Mouse (Mus musculus) neural tube, embryonic 14.5 days (tissue): ENCODE data around the gene B3gat3. TPM values are rescaled to one million over a fixed set of nuclear protein-coding genes. Genes with fewer than 3 reads are reported as not detected.
"Not testable (repeated sequence)": the region's sequence is repeated elsewhere in the genome, so short reads cannot be mapped to it uniquely, and the experiment has no call there.

ENCODE experiments used
- ATAC-seq: fragments of 200-750 bp; cut with Nextera tagmentation; 2 replicates; pipeline ENCODE4 v1.8.0; 2017; ENCODE audit warnings: low read depth, mild to moderate bottlenecking, moderate TSS enrichment, moderate library complexity
- H3K27ac ChIP-seq: fragments of 300-500 bp; sonication (generic); 2 replicates; pipeline ENCODE4 v1.5.1; 2014; ENCODE audit warnings: low read depth, mild to moderate bottlenecking, control low read depth, low read length, moderate library complexity, mixed read lengths
- H3K27me3 ChIP-seq: fragments of 300-500 bp; sonication (generic); 2 replicates; pipeline ENCODE4 v1.6.1; 2014; ENCODE audit warnings: low read length; ENCODE audit not compliant: control insufficient read depth, insufficient read depth
- H3K36me3 ChIP-seq: fragments of 300-500 bp; sonication (generic); 2 replicates; pipeline ENCODE4 v1.6.1; 2014; ENCODE audit warnings: low read length, mixed read lengths; ENCODE audit not compliant: control insufficient read depth, insufficient read depth
- H3K4me1 ChIP-seq: fragments of 300-500 bp; sonication (generic); 2 replicates; pipeline ENCODE4 v1.6.1; 2014; ENCODE audit warnings: low read length; ENCODE audit not compliant: control insufficient read depth, insufficient read depth
- H3K4me2 ChIP-seq: fragments of 300-500 bp; sonication (generic); 2 replicates; pipeline ENCODE4 v1.6.1; 2014; ENCODE audit warnings: mild to moderate bottlenecking, low read depth, low read length, control low read depth
- H3K4me3 ChIP-seq: fragments of 300-500 bp; sonication (generic); 2 replicates; pipeline ENCODE4 v1.5.1; 2014; ENCODE audit warnings: low read depth, low read length, control low read depth, mixed read lengths
- H3K9ac ChIP-seq: fragments of 300-500 bp; sonication (generic); replicated peaks from 2 replicates; pipeline ENCODE4 v1.6.1; 2014; ENCODE audit warnings: low read depth, mild to moderate bottlenecking, control low read depth, low read length, mixed read lengths
- H3K9me3 ChIP-seq: fragments of 300-500 bp; sonication (generic); 2 replicates; pipeline ENCODE4 v1.6.1; 2016; ENCODE audit warnings: low read length; ENCODE audit not compliant: control insufficient read depth
- WGBS: fragments of 180-500 bp; shearing (Covaris S2); extraction: QIAGEN DNeasy Blood & Tissue Kit; methylation state at CpG from one replicate; pipeline ENCODE4 v1.1.7; 2014; 5-methylcytosine and 5-hydroxymethylcytosine counted together
- polyA plus RNA-seq: library from polyadenylated mRNA; unstranded; fragments of >200 nt; fragmentation: Nextera tagmentation; extraction: Ambion mirVana; gene quantifications from 2 replicates; pipeline ENCODE4 v1.2.1, GENCODE M21; 2014

B3gat3 gene
- polyA plus RNA-seq, 1 experiment from 2014 or later = 66.3 TPM

GRCm38 (mm10) chr19:8883616-8884015 lies 36.6 kb upstream of the B3gat3 start, which contains the start of the genes Lbhd1 and Gm49403:
Gene Lbhd1, plus strand, starts transcription at chr19:8883732.
Gene Gm49403, plus strand, starts transcription at chr19:8883930.
- WGBS = 86% methylated on average over 3 of the region's 3 CpGs

GRCm38 (mm10) chr19:8886916-8887584 lies 33.1 kb upstream of the B3gat3 start:
- H3K4me1 ChIP-seq = peaks cover 9% of the 10 kb centered on the region
- no peak overlapping the region for H3K9ac ChIP-seq
- H3K27ac ChIP-seq = no peak overlapping the region
- H3K36me3 ChIP-seq = 0 out of 2 replicates have a peak, but pooled peaks cover 3% of the 10 kb centered on the region
- H3K4me3 ChIP-seq = no peak overlapping the region
- no peak overlapping the region for H3K4me2 ChIP-seq
- WGBS = 54% methylated on average over 1 of the region's 1 CpGs
- no peaks in the 10 kb centered on the region for H3K27me3 ChIP-seq
- ATAC-seq = no peak
- H3K9me3 ChIP-seq = no peaks in the 10 kb centered on the region

More at GRCm38 (mm10) chr19:8883616-8884015, 36.6 kb upstream of the B3gat3 start, which contains the start of the genes Lbhd1 and Gm49403:
- no peaks in the 10 kb centered on the region for H3K36me3 ChIP-seq
- ATAC-seq = no peak
- no peak within 1 kb of the TSS for H3K4me2 ChIP-seq
- H3K27ac ChIP-seq = no peak within 1 kb of the TSS
- H3K9me3 ChIP-seq = no peaks in the 10 kb centered on the region
- no peaks in the 10 kb centered on the region for H3K27me3 ChIP-seq
- H3K9ac ChIP-seq = no peak within 1 kb of the TSS
- H3K4me3 ChIP-seq = no peak within 1 kb of the TSS
- H3K4me1 ChIP-seq = peaks cover 18% of the 10 kb centered on the region

GRCm38 (mm10) chr19:8887585-8888463 lies 32.4 kb upstream of the B3gat3 start:
- Histone ChIP-seq H3K4me1 (peaks cover 12% of the 10 kb centered on the region), H3K27ac (peak overlapping the region; percentile 80; the same call in 1 of the 2 replicates), H3K27me3 (no peaks in the 10 kb centered on the region), H3K36me3 (0 out of 2 replicates have a peak, but pooled peaks cover 3% of the 10 kb centered on the region), H3K9ac (peak overlapping the region; percentile 71), H3K4me3 (peak overlapping the region; percentile 54), H3K9me3 (no peaks in the 10 kb centered on the region), H3K4me2 (peak overlapping the region; percentile 80)
- no peak for ATAC-seq
- 14% methylated on average over 19 of the region's 19 CpGs for WGBS

GRCm38 (mm10) chr19:8888511-8889385 lies 31.4 kb upstream of the B3gat3 start, which contains the start of the genes 1810009A15Rik and Gm49416:
Gene 1810009A15Rik, plus strand, starts transcription at chr19:8888853.
Gene Gm49416, plus strand, starts transcription at chr19:8888926.
- Histone ChIP-seq H3K4me2 (peak within 1 kb of the TSS; percentile 80), H3K4me3 (peak within 1 kb of the TSS; percentile 54), H3K27ac (peak within 1 kb of the TSS; percentile 80), H3K36me3 (0 out of 2 replicates have a peak, but pooled peaks cover 3% of the 10 kb centered on the region), H3K4me1 (peaks cover 16% of the 10 kb centered on the region), H3K27me3 (no peaks in the 10 kb centered on the region), H3K9ac (peak within 1 kb of the TSS; percentile 71), H3K9me3 (no peaks in the 10 kb centered on the region)
- under 1% methylated on average over 58 of the region's 58 CpGs for WGBS
- ATAC-seq = peak; percentile 96

- Histone ChIP-seq H3K9me3 (no peaks in the 10 kb centered on the region), H3K4me1 (peaks cover 19% of the 10 kb centered on the region), H3K4me2 (peak within 1 kb of the TSS; percentile 94), H3K36me3 (peaks cover 7% of the 10 kb centered on the region; the same call in 1 of the 2 replicates), H3K4me3 (peak within 1 kb of the TSS; percentile 81), H3K27me3 (no peaks in the 10 kb centered on the region), H3K27ac (peak within 1 kb of the TSS; percentile 86), H3K9ac (peak within 1 kb of the TSS; percentile 83)
- WGBS = 2% methylated on average over 54 of the region's 54 CpGs
- peak; percentile 47 for ATAC-seq
These were observed 27.1 kb upstream of the B3gat3 start, which contains the start of gene Ints5 for GRCm38 (mm10) chr19:8892829-8893766. Gene Ints5, plus strand, starts transcription at chr19:8893005.

DNA sequence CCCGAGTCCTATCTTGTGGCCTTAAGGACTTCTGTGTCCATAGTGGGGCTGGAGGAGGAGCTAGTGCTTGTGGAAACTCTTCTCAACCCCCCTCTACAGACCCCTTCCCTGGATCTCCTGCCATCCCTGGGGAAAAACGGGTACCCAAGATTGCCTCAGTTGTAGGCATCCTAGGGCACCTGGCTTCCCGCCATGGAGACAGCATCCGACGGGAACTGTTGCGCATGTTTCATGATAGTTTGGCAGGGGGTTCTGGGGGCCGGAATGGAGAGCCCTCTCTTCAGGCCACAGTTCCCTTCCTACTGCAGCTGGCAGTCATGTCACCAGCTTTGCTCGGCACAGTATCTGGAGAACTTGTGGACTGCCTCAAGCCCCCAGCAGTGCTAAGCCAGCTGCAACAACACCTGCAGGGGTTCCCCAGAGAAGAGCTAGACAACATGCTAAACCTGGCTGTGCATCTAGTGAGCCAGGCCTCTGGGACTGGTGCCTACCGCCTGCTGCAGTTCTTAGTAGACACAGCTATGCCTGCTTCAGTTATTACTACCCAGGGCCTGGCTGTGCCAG lies 24.7 kb upstream of the B3gat3 start:
- H3K36me3 ChIP-seq = peaks cover 7% of the 10 kb centered on the region; the same call in 1 of the 2 replicates
- WGBS = 89% methylated on average over 9 of the region's 9 CpGs
- peaks cover 27% of the 10 kb centered on the region for H3K4me1 ChIP-seq
- ATAC-seq = no peak
- H3K9ac ChIP-seq = no peak overlapping the region
- no peak overlapping the region for H3K27ac ChIP-seq
- H3K9me3 ChIP-seq = no peaks in the 10 kb centered on the region
- H3K4me2 ChIP-seq = no peak overlapping the region
- H3K4me3 ChIP-seq = no peak overlapping the region
- H3K27me3 ChIP-seq = no peaks in the 10 kb centered on the region

DNA sequence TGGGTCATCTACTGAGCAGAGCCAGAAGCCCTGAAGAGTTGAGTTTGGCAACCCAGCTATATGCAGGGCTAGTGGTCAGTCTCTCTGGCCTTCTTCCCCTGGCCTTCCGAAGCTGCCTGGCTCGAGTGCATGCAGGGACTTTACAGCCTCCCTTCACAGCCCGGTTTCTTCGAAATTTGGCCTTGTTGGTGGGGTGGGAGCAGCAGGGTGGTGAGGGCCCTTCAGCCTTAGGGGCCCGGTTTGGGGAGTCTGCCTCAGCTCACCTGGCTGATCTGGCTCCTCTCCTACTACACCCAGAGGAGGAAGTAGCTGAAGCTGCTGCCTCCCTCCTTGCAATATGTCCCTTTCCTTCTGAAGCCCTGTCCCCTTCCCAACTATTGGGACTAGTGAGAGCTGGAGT lies 23.9 kb upstream of the B3gat3 start:
- peaks cover 27% of the 10 kb centered on the region for H3K4me1 ChIP-seq
- H3K4me2 ChIP-seq, H3K36me3 ChIP-seq, H3K27me3 ChIP-seq, ATAC-seq, H3K27ac ChIP-seq, H3K9ac ChIP-seq, H3K4me3 ChIP-seq, H3K9me3 ChIP-seq: not testable (repeated sequence)
- 90% methylated on average over 5 of the region's 5 CpGs for WGBS
